Mouse (Mus musculus) heart, postnatal 0 days (tissue): ENCODE measurements around the gene Lins1.

ENCODE experiments used
- CTCF ChIP-seq: IDR thresholded peaks from 2 replicates; pipeline ENCODE4 v1.5.1; 2016; ENCODE audit warnings: antibody characterized with exemption, control low read depth, low read depth
- EP300 ChIP-seq: IDR thresholded peaks from 2 replicates; pipeline ENCODE4 v1.6.1; 2016; ENCODE audit warnings: antibody characterized with exemption, low read depth

DNA sequence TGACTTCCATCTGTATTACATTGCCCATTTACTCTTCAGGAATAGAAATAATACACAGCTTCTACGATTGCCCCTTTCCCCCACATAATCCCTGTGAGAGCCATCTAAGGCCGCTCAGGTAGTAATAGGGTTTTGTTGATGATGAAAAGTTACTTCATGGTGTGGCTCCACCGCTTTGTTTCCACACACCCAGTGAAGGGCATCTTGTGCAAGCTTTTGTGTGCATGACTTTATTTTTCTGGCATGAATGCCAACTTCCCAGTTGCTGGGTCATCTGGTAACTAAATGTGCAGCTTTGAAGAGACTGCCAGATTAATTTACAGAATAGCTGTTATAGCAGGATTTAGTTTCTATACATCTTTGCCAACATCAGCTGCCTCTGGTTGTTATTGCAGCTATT lies 14.9 kb downstream of the Lins1 start:
- TF ChIP-seq CTCF (no peak), EP300 (no peak)
